Mouse (Mus musculus): ENCODE measurements around the gene Fbxl8. TPM values are rescaled to one million over a fixed set of nuclear protein-coding genes. Genes with fewer than 3 reads are reported as not detected.

The Fbxl8 gene
- polyA plus RNA-seq, 1 experiment from 2014 or later, result 3.5 TPM

DNA sequence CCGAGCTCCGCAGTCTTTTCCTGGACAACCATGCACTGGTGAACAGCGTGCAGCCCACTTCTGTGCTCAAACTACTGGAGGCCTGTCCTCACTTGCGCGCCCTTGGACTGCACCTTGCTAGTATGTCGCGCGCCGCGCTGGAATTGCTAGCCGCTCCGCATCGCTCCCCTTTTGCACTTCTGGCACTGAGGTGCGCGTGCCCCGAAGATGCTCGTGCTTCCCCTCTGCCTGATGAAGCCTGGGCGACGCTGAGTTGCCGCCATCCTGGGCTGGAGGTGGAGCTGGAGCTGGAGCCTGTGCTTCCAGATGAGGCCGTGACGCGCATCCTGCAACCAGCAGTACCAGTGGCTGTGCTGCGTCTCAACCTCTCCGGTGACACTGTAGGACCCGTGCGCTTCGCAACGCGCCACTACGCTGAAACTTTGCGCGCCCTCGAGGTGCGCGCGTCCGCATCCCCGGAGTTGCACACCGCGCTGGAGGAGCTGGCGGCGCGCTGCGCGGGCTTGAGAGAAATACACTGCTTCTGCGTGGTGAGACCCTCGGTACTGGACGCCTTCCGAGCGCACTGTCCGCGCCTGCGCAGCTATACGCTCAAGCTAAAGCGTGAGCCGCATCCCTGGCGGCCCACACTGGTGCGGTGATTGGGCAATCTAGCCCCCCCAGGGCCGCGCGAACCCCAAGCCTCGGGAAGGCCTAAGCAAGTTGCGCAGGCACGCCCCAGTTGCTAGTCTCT, 4.1 kb downstream of the Fbxl8 start:
- no peaks in the 10 kb centered on the region; the same call in 1 of the 2 replicates for H3K36me3 ChIP-seq (ENCODE audit: control insufficient read depth, insufficient read depth, low read length)
- TF ChIP-seq CTCF (IDR thresholded peaks at IDR 0.05; ENCODE audit: low read depth) (no peak), EP300 (optimal IDR thresholded peaks at IDR 0.05) (no peak)
- H3K9ac ChIP-seq (ENCODE audit: low read length), result peak overlapping the region; percentile 35
- H3K4me1 ChIP-seq (replicated peaks; ENCODE audit: control insufficient read depth, insufficient read depth), result 0 out of 2 replicates have a peak, but pooled peaks cover 9% of the 10 kb centered on the region
- peak overlapping the region; percentile 73 for H3K4me2 ChIP-seq (replicated peaks; ENCODE audit: low read depth)
- H3K9me3 ChIP-seq (ENCODE audit: control insufficient read depth, low read length), result no peaks in the 10 kb centered on the region
- H3K27me3 ChIP-seq (ENCODE audit: control insufficient read depth, insufficient read depth, low read length), result peaks cover 4% of the 10 kb centered on the region; the same call in 1 of the 2 replicates
- peak overlapping the region; percentile 40 for H3K4me3 ChIP-seq (ENCODE audit: low read depth, low read length)
- ATAC-seq (ENCODE audit: low FRiP score, low TSS enrichment) (no peak), DNase-seq (ENCODE audit: low spot score) (peak; percentile 39)
- 14% methylated on average over 65 of the region's 65 CpGs for WGBS
- no peak overlapping the region; the same call in 1 of the 2 replicates for H3K27ac ChIP-seq (replicated peaks)

DNA sequence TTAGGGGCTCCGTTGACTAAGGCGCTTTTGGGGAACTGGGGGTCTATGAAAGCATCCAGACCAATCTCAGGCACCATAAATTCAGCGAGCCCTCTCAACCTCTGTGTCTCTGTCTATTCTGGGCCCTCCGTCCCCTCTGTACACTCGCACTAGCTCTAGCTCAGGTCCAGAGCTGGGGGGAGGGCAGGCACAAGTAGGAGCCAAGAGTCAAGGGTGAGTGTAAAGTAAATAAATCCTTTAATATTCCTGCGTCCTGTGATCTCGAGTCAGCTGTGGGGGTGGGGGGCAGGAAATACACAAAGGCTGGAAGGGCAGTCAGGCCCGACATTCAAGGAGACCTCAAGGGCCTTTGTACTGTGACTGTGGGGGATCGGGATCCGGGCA, 4.6 kb downstream of the Fbxl8 start:
- Histone ChIP-seq H3K27me3 (ENCODE audit: control insufficient read depth, insufficient read depth, low read length) (peaks cover 4% of the 10 kb centered on the region; the same call in 1 of the 2 replicates), H3K9ac (ENCODE audit: low read length) (peak overlapping the region; percentile 48), H3K36me3 (ENCODE audit: control insufficient read depth, insufficient read depth, low read length) (no peaks in the 10 kb centered on the region; the same call in 1 of the 2 replicates), H3K27ac (replicated peaks) (no peak overlapping the region; the same call in 1 of the 2 replicates), H3K4me2 (replicated peaks; ENCODE audit: low read depth) (peak overlapping the region; percentile 73), H3K4me3 (ENCODE audit: low read depth, low read length) (peak overlapping the region; percentile 40), H3K4me1 (replicated peaks; ENCODE audit: control insufficient read depth, insufficient read depth) (0 out of 2 replicates have a peak, but pooled peaks cover 9% of the 10 kb centered on the region), H3K9me3 (ENCODE audit: control insufficient read depth, low read length) (no peaks in the 10 kb centered on the region)
- DNase-seq (ENCODE audit: low spot score), result no peak
- peak; percentile 7; the same call in 1 of the 2 replicates for ATAC-seq (ENCODE audit: low FRiP score, low TSS enrichment)
- no peak for TF ChIP-seq EP300 (optimal IDR thresholded peaks at IDR 0.05)
- no peak for TF ChIP-seq CTCF (IDR thresholded peaks at IDR 0.05; ENCODE audit: low read depth)
- WGBS, result 23% methylated on average over 8 of the region's 10 CpGs

DNA sequence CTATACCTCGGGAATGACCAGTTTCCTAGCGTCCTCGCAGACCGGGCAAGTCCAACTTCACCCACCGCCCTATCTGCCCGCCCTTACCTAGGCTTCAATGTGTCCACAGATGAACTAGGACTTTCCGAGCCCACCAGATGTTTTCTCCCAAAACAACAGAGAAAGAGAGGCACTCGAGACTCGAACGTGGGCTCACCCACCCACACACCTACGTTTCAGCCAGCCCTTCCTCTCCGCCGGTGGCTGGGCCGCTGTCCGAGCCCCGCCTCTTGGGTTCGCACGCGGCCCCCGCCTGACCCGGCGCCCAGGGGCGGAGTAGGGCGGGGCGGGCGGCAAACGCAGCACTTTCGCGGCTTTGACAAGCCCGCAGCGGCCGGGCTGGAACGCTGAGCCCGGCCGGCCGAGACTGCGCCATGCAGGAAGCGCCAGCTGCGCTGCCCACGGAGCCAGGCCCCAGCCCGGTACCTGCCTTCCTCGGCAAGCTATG, 5.1 kb downstream of the Fbxl8 start, which contains the start of gene Hsf4:
Hsf4 (plus strand) TSS at position 341 of the 487 bp plus-strand sequence.
- WGBS, result 2% methylated on average over 42 of the region's 42 CpGs
- ATAC-seq (ENCODE audit: low FRiP score, low TSS enrichment), result peak; percentile 45
- no peak within 1 kb of the TSS; the same call in 1 of the 2 replicates for H3K27ac ChIP-seq (replicated peaks)
- H3K9me3 ChIP-seq (ENCODE audit: control insufficient read depth, low read length), result no peaks in the 10 kb centered on the region
- peak within 1 kb of the TSS; percentile 73 for H3K4me2 ChIP-seq (replicated peaks; ENCODE audit: low read depth)
- no peaks in the 10 kb centered on the region; the same call in 1 of the 2 replicates for H3K36me3 ChIP-seq (ENCODE audit: control insufficient read depth, insufficient read depth, low read length)
- H3K4me3 ChIP-seq (ENCODE audit: low read depth, low read length), result peak within 1 kb of the TSS; percentile 40
- no peak for TF ChIP-seq EP300 (optimal IDR thresholded peaks at IDR 0.05)
- H3K27me3 ChIP-seq (ENCODE audit: control insufficient read depth, insufficient read depth, low read length), result peaks cover 4% of the 10 kb centered on the region; the same call in 1 of the 2 replicates
- DNase-seq (ENCODE audit: low spot score), result peak; percentile 74
- 0 out of 2 replicates have a peak, but pooled peaks cover 9% of the 10 kb centered on the region for H3K4me1 ChIP-seq (replicated peaks; ENCODE audit: control insufficient read depth, insufficient read depth)
- H3K9ac ChIP-seq (ENCODE audit: low read length), result peak within 1 kb of the TSS; percentile 48

DNA sequence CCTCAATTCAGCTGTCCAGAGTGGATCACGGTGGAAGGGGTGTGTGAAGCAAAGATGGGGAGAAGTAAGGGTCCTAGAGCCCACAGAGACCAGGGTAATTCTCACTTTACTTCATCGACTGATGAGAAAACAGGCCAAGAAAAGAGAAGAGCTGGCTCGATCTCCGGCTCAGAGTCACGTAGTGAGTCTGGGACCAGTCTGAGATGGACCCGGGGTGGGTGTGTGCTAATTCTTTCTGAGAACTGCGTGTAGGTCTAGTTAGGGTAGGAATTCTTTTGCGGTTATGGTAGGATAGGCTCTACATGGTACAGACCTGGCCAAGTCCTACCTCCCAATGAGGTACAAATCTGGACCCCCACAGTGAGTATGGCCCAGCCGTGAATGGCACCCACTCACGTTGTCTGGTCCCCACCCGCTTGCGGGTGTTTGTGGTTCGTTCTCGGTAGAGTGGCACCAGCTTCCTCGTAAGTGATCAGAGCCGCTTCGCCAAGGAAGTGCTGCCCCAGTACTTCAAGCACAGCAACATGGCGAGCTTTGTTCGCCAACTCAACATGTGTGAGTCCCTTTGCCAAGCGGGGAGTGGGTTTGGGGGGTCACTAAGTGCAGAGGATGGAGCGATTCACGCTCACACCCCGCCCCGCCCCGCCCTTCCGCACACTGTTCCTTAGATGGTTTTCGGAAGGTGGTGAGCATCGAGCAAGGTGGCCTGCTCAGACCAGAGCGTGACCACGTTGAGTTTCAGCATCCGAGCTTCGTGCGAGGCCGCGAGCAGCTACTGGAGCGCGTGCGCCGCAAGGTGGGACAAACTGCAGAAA, 5.9 kb downstream of the Fbxl8 start:
- Histone ChIP-seq H3K4me2 (replicated peaks; ENCODE audit: low read depth) (peak overlapping the region; percentile 73), H3K27ac (replicated peaks) (no peak overlapping the region), H3K36me3 (ENCODE audit: control insufficient read depth, insufficient read depth, low read length) (no peaks in the 10 kb centered on the region; the same call in 1 of the 2 replicates), H3K27me3 (ENCODE audit: control insufficient read depth, insufficient read depth, low read length) (peaks cover 4% of the 10 kb centered on the region; the same call in 1 of the 2 replicates), H3K9me3 (ENCODE audit: control insufficient read depth, low read length) (no peaks in the 10 kb centered on the region), H3K4me3 (ENCODE audit: low read depth, low read length) (peak overlapping the region; percentile 40), H3K4me1 (replicated peaks; ENCODE audit: control insufficient read depth, insufficient read depth) (0 out of 2 replicates have a peak, but pooled peaks cover 5% of the 10 kb centered on the region), H3K9ac (ENCODE audit: low read length) (no peak overlapping the region)
- DNase-seq (ENCODE audit: low spot score) (peak; percentile 40), ATAC-seq (ENCODE audit: low FRiP score, low TSS enrichment) (0 out of 2 replicates have a peak, but pooled peaks have one; percentile 1)
- 13% methylated on average over 39 of the region's 39 CpGs for WGBS
- no peak for TF ChIP-seq CTCF (IDR thresholded peaks at IDR 0.05; ENCODE audit: low read depth)
- no peak for TF ChIP-seq EP300 (optimal IDR thresholded peaks at IDR 0.05)

DNA sequence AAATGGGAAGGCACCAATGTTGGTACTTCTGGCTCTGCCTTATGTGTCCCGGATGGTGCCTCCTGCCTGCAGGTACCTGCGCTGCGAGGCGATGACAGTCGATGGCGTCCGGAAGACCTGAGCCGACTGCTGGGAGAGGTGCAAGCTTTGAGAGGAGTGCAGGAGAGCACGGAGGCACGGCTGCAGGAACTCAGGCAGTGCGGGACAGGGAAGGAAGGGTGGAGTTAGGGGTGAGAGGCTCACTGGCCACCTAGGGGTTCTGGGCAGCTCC, 6.4 kb downstream of the Fbxl8 start:
- no peaks in the 10 kb centered on the region; the same call in 1 of the 2 replicates for H3K36me3 ChIP-seq (ENCODE audit: control insufficient read depth, insufficient read depth, low read length)
- ATAC-seq (ENCODE audit: low FRiP score, low TSS enrichment), result no peak
- H3K9ac ChIP-seq (ENCODE audit: low read length), result no peak overlapping the region
- no peak overlapping the region for H3K27ac ChIP-seq (replicated peaks)
- peaks cover 4% of the 10 kb centered on the region; the same call in 1 of the 2 replicates for H3K27me3 ChIP-seq (ENCODE audit: control insufficient read depth, insufficient read depth, low read length)
- H3K4me2 ChIP-seq (replicated peaks; ENCODE audit: low read depth), result no peak overlapping the region
- TF ChIP-seq CTCF (IDR thresholded peaks at IDR 0.05; ENCODE audit: low read depth) (no peak), EP300 (optimal IDR thresholded peaks at IDR 0.05) (no peak)
- H3K4me3 ChIP-seq (ENCODE audit: low read depth, low read length), result no peak overlapping the region
- H3K9me3 ChIP-seq (ENCODE audit: control insufficient read depth, low read length), result no peaks in the 10 kb centered on the region
- DNase-seq (ENCODE audit: low spot score), result no peak
- H3K4me1 ChIP-seq (replicated peaks; ENCODE audit: control insufficient read depth, insufficient read depth), result peaks cover 5% of the 10 kb centered on the region; the same call in 1 of the 2 replicates
- WGBS, result 12% methylated on average over 11 of the region's 11 CpGs
